Mouse (Mus musculus) midbrain, embryonic 15.5 days (tissue): Measurements from ENCODE around the gene Cnot10. TPM values are rescaled to one million over a fixed set of nuclear protein-coding genes. Genes with fewer than 3 reads are reported as not detected.

Source experiments
- ATAC-seq: fragments of 200-750 bp; cut with Nextera tagmentation; replicated peaks from 2 replicates; pipeline ENCODE4 v1.8.0; 2017; ENCODE audit warnings: moderate TSS enrichment
- H3K27ac ChIP-seq: fragments of 300-500 bp; sonication (generic); 2 replicates; pipeline ENCODE4 v1.5.1; 2015; ENCODE audit warnings: mild to moderate bottlenecking, inconsistent platforms
- H3K27me3 ChIP-seq: fragments of 300-500 bp; sonication (generic); replicated peaks from 2 replicates; pipeline ENCODE4 v1.6.1; 2015; ENCODE audit warnings: inconsistent platforms
- H3K36me3 ChIP-seq: fragments of 300-500 bp; sonication (generic); replicated peaks from 2 replicates; pipeline ENCODE4 v1.6.1; 2015; ENCODE audit warnings: inconsistent platforms
- H3K4me1 ChIP-seq: fragments of 300-500 bp; sonication (generic); 2 replicates; pipeline ENCODE4 v1.6.1; 2015; ENCODE audit warnings: inconsistent platforms
- H3K4me2 ChIP-seq: fragments of 300-500 bp; sonication (generic); 2 replicates; pipeline ENCODE4 v1.6.1; 2015; ENCODE audit warnings: inconsistent platforms, mild to moderate bottlenecking, moderate library complexity
- H3K4me3 ChIP-seq: fragments of 300-500 bp; sonication (generic); 2 replicates; pipeline ENCODE4 v1.5.1; 2015; ENCODE audit warnings: mild to moderate bottlenecking, inconsistent platforms
- H3K9ac ChIP-seq: fragments of 300-500 bp; sonication (generic); 2 replicates; pipeline ENCODE4 v1.6.1; 2015; ENCODE audit warnings: mild to moderate bottlenecking, inconsistent platforms
- H3K9me3 ChIP-seq: fragments of 300-500 bp; sonication (generic); 2 replicates; pipeline ENCODE4 v1.6.1; 2016; ENCODE audit warnings: inconsistent platforms
- WGBS: fragments of 180-500 bp; shearing (Covaris S2); methylation state at CpG from one replicate; pipeline ENCODE4 v1.1.7; 2015; ENCODE audit warnings: mixed read lengths; 5-methylcytosine and 5-hydroxymethylcytosine counted together
- polyA plus RNA-seq: library from polyadenylated mRNA; unstranded; fragments of >200 nt; fragmentation: Nextera tagmentation; extraction: Ambion mirVana; gene quantifications from 2 replicates; pipeline ENCODE4 v1.2.1, GENCODE M21; 2015

The Cnot10 gene
- 57.4 and 61.0 TPM in 2 replicates for polyA plus RNA-seq

GRCm38 (mm10) chr9:114639839-114640646 is at the start of gene Cnot10:
Gene Cnot10, minus strand, starts transcription at chr9:114640184.
- H3K4me2 ChIP-seq, result peak within 1 kb of the TSS; percentile 95
- WGBS, result 4% methylated on average over 51 of the region's 51 CpGs
- H3K36me3 ChIP-seq, result no peaks in the 10 kb centered on the region
- H3K27ac ChIP-seq, result peak within 1 kb of the TSS; percentile 87
- peaks cover 25% of the 10 kb centered on the region for H3K4me1 ChIP-seq
- H3K9me3 ChIP-seq, result no peaks in the 10 kb centered on the region
- peaks cover 18% of the 10 kb centered on the region for H3K27me3 ChIP-seq
- peak within 1 kb of the TSS; percentile 97 for H3K4me3 ChIP-seq
- peak within 1 kb of the TSS; percentile 78 for H3K9ac ChIP-seq
- peak; percentile 98 for ATAC-seq

GRCm38 (mm10) chr9:114688953-114689407 is 49.0 kb upstream of the Cnot10 start:
- peak; percentile 71 for ATAC-seq
- peak overlapping the region; percentile 90 for H3K9ac ChIP-seq
- peaks cover 38% of the 10 kb centered on the region for H3K4me1 ChIP-seq
- H3K9me3 ChIP-seq, result no peaks in the 10 kb centered on the region
- WGBS, result under 1% methylated on average over 50 of the region's 50 CpGs
- no peaks in the 10 kb centered on the region for H3K27me3 ChIP-seq
- peak overlapping the region; percentile 89 for H3K4me3 ChIP-seq
- peak overlapping the region; percentile 97 for H3K27ac ChIP-seq
- H3K36me3 ChIP-seq, result peaks cover 9% of the 10 kb centered on the region; the same call in 1 of the 2 replicates
- H3K4me2 ChIP-seq, result peak overlapping the region; percentile 61

GRCm38 (mm10) chr9:114688252-114688952 is 48.4 kb upstream of the Cnot10 start, which contains the start of gene Dync1li1:
Gene Dync1li1, plus strand, starts transcription at chr9:114688790.
- peak; percentile 96 for ATAC-seq
- Histone ChIP-seq H3K9me3 (no peaks in the 10 kb centered on the region), H3K4me3 (peak within 1 kb of the TSS; percentile 89), H3K36me3 (peaks cover 9% of the 10 kb centered on the region; the same call in 1 of the 2 replicates), H3K27ac (peak within 1 kb of the TSS; percentile 97), H3K4me1 (peaks cover 38% of the 10 kb centered on the region), H3K4me2 (peak within 1 kb of the TSS; percentile 61), H3K27me3 (no peaks in the 10 kb centered on the region), H3K9ac (peak within 1 kb of the TSS; percentile 90)
- under 1% methylated on average over 57 of the region's 57 CpGs for WGBS

GRCm38 (mm10) chr9:114687639-114688038 is 47.7 kb upstream of the Cnot10 start:
- WGBS, result 70% methylated on average over 13 of the region's 13 CpGs
- peak overlapping the region; percentile 90 for H3K9ac ChIP-seq
- no peak for ATAC-seq

GRCm38 (mm10) chr9:114686245-114686644 is 46.3 kb upstream of the Cnot10 start:
- Histone ChIP-seq H3K4me1 (peaks cover 30% of the 10 kb centered on the region), H3K27ac (no peak overlapping the region), H3K27me3 (no peaks in the 10 kb centered on the region), H3K9ac (no peak overlapping the region), H3K36me3 (no peaks in the 10 kb centered on the region; the same call in 1 of the 2 replicates), H3K9me3 (no peaks in the 10 kb centered on the region), H3K4me2 (no peak overlapping the region), H3K4me3 (no peak overlapping the region)
- WGBS, result 88% methylated on average over 7 of the region's 7 CpGs
- ATAC-seq, result no peak

More at GRCm38 (mm10) chr9:114687639-114688038, 47.7 kb upstream of the Cnot10 start:
- Histone ChIP-seq H3K4me2 (peak overlapping the region; percentile 61), H3K27me3 (no peaks in the 10 kb centered on the region), H3K4me3 (peak overlapping the region; percentile 89), H3K36me3 (peaks cover 5% of the 10 kb centered on the region; the same call in 1 of the 2 replicates), H3K9me3 (no peaks in the 10 kb centered on the region), H3K4me1 (peaks cover 38% of the 10 kb centered on the region), H3K27ac (peak overlapping the region; percentile 97)

DNA sequence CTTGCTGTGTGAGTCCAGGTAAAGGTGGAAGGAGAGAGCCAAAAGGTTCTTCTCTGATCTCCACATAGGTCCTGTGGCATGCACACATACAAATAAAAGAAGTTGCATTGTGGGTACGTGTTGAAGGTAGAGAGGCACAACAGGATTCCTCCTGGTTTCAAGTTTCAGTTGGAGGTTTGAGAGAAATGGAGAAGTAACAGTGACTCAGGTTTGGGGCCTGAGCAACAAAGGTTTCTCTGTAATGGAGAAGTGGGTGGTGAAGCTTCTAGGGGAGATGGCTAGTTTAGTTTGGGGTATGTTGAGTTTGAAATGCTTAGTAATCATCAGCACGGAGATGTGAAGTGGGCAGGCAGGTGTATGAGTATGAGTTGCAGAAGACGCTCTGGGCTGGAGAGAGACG is 42.2 kb upstream of the Cnot10 start:
- H3K27me3 ChIP-seq, result no peaks in the 10 kb centered on the region
- H3K9me3 ChIP-seq, result no peaks in the 10 kb centered on the region
- 83% methylated on average over 4 of the region's 4 CpGs for WGBS
- no peaks in the 10 kb centered on the region for H3K36me3 ChIP-seq
- peaks cover 3% of the 10 kb centered on the region; the same call in 1 of the 2 replicates for H3K4me1 ChIP-seq
- H3K9ac ChIP-seq, result no peak overlapping the region
- H3K4me2 ChIP-seq, result no peak overlapping the region
- no peak overlapping the region for H3K4me3 ChIP-seq
- ATAC-seq, result no peak
- H3K27ac ChIP-seq, result no peak overlapping the region

- Histone ChIP-seq H3K4me3 (no peak overlapping the region), H3K9ac (no peak overlapping the region), H3K27ac (no peak overlapping the region), H3K36me3 (no peaks in the 10 kb centered on the region), H3K27me3 (no peaks in the 10 kb centered on the region), H3K4me1 (no peaks in the 10 kb centered on the region), H3K4me2 (no peak overlapping the region), H3K9me3 (no peaks in the 10 kb centered on the region)
- 77% methylated on average over 6 of the region's 6 CpGs for WGBS
- ATAC-seq, result no peak
Measured at GRCm38 (mm10) chr9:114680531-114680930, 40.5 kb upstream of the Cnot10 start.

DNA sequence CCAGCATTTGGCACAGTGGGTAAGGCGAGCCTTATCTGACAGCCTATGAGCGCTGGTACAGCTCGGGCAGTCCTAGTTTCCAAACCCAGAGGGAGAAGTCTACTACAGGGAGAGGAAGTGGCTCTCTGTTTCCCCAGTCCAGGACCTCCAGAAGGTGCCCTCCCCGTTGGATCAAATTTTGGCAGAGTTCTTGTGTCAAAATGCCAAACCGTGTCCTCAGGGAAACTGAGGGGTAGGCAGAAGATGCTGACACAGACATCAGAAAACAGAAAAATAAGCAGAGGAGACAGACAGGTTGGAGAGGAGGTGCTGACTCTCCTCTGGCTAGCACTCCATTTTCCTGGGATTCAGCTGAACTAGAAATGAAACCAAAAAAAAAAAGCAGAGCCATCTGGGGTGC is 40.0 kb upstream of the Cnot10 start:
- H3K9ac ChIP-seq, result no peak overlapping the region
- H3K4me2 ChIP-seq, result no peak overlapping the region
- no peaks in the 10 kb centered on the region for H3K9me3 ChIP-seq
- H3K27ac ChIP-seq, result no peak overlapping the region
- H3K4me3 ChIP-seq, result no peak overlapping the region
- H3K36me3 ChIP-seq, result no peaks in the 10 kb centered on the region
- H3K4me1 ChIP-seq, result no peaks in the 10 kb centered on the region
- no peak for ATAC-seq
- WGBS, result 88% methylated on average over 5 of the region's 5 CpGs
- H3K27me3 ChIP-seq, result no peaks in the 10 kb centered on the region

DNA sequence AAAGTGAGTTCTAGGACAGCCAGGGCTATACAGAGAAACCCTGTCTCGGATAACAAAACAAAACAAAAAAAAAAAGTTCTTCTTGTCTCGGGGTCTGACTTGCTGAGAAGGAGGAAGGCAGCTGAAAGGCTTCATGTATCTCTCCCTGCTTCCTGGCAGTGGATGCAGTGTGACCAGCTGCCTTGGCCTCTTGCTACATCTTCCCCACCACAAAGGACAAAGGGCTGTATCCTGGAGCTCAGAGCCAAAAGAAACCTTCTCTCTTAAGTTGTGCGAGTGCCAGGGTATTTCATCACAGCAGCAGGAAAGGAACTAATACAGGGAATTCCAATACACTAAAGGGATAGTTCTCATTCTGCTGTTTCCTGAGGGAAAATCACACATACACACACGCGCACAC is 38.6 kb upstream of the Cnot10 start:
- Histone ChIP-seq H3K27me3 (no peaks in the 10 kb centered on the region), H3K9ac (no peak overlapping the region), H3K4me1 (peaks cover 3% of the 10 kb centered on the region), H3K9me3 (no peaks in the 10 kb centered on the region), H3K4me3 (no peak overlapping the region), H3K27ac (no peak overlapping the region), H3K36me3 (no peaks in the 10 kb centered on the region), H3K4me2 (no peak overlapping the region)
- ATAC-seq, result no peak
- 87% methylated on average over 5 of the region's 5 CpGs for WGBS

DNA sequence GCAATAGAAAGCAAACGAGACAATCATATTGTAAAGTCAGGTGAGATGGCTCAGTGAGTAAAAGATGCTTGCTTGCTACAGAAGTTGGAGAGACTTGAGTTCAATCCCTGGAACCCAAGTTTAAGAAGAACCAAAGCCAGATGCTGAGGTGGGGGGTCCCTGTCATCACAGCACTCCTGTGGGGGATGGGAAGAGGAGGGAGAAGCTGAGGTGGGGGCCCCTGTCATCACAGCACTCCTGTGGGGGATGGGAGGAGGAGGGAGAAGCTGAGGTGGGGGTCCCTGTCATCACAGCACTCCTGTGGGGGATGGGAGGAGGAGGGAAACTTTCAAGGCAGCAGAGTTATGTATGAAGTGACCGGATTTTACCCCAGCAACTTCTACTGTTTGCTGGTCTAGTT is 33.6 kb upstream of the Cnot10 start:
- no peaks in the 10 kb centered on the region for H3K9me3 ChIP-seq
- H3K9ac ChIP-seq, result no peak overlapping the region
- H3K4me3 ChIP-seq, result no peak overlapping the region
- H3K4me2 ChIP-seq, result peak overlapping the region; percentile 58
- peak; percentile 20; the same call in 1 of the 2 replicates for ATAC-seq
- H3K27ac ChIP-seq, result peak overlapping the region; percentile 87
- H3K27me3 ChIP-seq, result no peaks in the 10 kb centered on the region
- H3K4me1 ChIP-seq, result peaks cover 13% of the 10 kb centered on the region
- no peaks in the 10 kb centered on the region for H3K36me3 ChIP-seq
- WGBS, result 39% methylated on average over 2 of the region's 2 CpGs

DNA sequence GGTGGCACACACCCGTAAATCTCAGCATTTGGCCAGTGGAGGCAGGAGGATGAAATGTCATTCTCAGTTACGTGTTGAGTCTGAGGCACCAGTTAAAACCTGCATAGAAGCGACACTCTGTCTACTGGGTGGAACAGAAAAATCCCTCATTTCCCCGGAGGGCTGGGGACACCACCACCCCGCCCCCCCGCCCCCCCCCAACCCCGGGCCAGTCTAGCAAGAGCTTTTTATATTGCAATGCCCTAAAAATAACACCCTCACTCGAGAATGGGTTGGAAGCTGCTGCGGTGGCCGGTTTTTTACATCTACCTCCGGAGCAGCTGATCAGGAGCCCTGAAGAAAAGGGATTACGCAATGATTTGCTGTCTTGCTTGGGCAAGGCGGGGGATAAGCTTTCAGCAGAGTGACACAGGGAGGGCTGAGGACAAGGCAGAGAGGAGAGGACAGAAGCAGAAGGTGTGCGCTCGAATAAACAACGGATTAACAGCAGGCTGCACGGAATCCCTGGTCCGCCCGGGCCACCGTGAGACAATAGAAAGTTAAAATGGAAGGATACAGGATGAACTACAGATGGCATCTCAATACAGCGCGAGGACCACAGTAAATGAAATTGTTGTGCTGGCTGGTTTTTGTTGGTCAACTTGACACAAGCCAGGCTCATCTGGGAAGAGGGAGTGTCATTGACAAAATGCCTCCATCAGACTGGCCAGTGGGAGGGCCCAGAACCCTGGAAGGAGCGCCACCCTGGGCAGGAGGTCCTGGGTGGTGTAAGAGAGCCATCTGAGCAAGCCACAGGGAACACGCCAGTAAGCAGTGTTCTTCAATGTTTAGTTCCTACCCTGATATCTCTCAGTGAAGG is 32.9 kb upstream of the Cnot10 start:
- no peaks in the 10 kb centered on the region for H3K27me3 ChIP-seq
- peaks cover 13% of the 10 kb centered on the region for H3K4me1 ChIP-seq
- ATAC-seq, result peak; percentile 85
- peak overlapping the region; percentile 47 for H3K9ac ChIP-seq
- no peaks in the 10 kb centered on the region for H3K9me3 ChIP-seq
- no peaks in the 10 kb centered on the region for H3K36me3 ChIP-seq
- peak overlapping the region; percentile 34 for H3K4me3 ChIP-seq
- peak overlapping the region; percentile 58 for H3K4me2 ChIP-seq
- WGBS, result 3% methylated on average over 24 of the region's 24 CpGs
- peak overlapping the region; percentile 87 for H3K27ac ChIP-seq
